Mouse (Mus musculus) adrenal gland, postnatal 4 days (tissue): ENCODE data around the gene Sympk. TPM values are rescaled to one million over a fixed set of nuclear protein-coding genes. Genes with fewer than 3 reads are reported as not detected.

Source experiments
- DNase-seq, 2 experiments: peaks; one replicate each; pipeline ENCODE4 v3.0.0; 2021 to 2022; ENCODE audit warnings: low spot score in 2 of 2, mixed read lengths in 2 of 2
- total RNA-seq, 2 experiments: library from RNA; stranded (reverse); gene quantifications; 2 replicates each; pipeline ENCODE4 v1.2.3; 2021

The Sympk gene
- total RNA-seq, 2 experiments from 2014 or later = 109 to 119 TPM

DNA sequence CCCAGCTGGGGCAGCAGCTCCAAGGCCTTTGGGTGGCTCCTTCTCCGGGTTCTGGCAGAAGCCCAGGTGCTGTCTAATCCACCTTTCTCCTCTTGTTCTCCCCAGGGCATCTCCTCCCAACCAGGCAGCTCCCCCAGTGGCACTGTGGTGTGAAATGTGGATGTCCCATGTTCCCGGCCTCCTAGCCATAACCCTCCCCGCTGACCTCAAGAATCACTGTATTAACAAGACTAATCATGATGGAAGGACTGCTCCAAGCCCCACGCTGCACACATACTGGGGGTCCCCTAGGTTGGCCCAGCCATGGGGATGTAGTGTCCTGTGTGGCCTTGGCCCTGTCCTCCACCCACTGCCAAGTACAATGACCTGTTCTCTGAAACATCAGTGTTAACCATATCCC, 58.0 kb downstream of the Sympk start:
- DNase-seq = no peak

DNA sequence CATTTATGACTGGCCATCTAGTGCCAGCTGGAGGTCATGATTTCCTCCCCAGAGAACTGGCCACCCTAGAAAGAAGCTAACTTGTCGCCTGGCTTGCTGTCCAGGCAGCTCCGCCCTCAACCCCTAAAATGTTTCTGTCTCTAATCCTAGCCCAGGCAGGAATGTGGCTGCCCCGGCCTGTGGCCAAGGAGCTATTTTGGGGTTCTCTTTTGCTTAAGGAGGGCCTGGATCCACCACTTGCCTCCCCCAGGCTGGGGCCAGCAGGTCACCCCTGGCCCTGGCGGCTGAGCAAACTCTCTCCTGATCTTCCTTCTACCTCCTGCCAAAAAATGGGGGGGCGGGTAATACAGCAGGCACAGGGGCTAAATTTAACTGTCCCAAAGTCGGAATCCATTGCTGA, 58.9 kb downstream of the Sympk start:
- no peak for DNase-seq

DNA sequence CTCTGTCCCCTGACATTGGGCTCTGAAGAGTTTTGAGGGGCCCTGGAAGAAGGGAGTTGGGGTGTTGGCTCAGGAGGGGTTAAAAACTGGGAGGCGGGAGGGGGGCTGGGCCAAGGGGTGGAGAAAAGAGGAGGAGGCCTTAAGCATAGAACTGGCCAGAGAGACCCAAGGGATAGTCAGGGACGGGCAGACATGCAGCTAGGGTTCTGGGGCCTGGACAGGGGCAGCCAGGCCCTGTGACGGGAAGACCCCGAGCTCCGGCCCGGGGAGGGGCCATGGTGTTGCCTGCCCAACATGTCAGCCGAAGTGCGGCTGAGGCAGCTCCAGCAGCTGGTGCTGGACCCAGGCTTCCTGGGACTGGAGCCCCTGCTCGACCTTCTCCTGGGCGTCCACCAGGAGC, 59.5 kb downstream of the Sympk start, which contains the start of gene Dmpk:
Dmpk (plus strand) TSS at position 149 of the 400 bp plus-strand sequence.
- DNase-seq = no peak

DNA sequence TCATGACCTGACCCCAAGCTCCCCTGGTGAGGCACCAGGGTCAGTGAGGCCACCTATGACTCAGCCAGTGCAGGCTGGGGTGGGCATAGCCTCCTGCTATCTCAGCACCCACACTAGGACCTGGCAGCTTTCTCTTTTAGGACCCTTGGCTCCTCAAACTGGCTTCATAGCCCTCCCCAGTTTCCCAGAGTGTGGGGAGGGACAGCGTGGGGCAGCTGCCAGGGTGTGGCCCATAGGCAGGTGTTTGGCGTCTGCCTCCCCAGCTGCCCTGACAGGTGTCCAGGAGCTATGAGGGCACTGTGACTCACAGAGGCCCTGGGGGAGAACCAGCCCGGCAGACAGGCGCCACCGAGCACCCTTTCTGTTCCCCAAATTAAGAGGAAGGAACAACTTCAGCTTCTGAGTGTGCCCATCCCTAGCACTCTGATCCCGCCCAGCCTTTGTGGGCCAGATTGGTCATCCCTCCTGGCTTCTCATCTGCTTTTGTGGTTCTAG, 60.1 kb downstream of the Sympk start:
- no peak for DNase-seq

DNA sequence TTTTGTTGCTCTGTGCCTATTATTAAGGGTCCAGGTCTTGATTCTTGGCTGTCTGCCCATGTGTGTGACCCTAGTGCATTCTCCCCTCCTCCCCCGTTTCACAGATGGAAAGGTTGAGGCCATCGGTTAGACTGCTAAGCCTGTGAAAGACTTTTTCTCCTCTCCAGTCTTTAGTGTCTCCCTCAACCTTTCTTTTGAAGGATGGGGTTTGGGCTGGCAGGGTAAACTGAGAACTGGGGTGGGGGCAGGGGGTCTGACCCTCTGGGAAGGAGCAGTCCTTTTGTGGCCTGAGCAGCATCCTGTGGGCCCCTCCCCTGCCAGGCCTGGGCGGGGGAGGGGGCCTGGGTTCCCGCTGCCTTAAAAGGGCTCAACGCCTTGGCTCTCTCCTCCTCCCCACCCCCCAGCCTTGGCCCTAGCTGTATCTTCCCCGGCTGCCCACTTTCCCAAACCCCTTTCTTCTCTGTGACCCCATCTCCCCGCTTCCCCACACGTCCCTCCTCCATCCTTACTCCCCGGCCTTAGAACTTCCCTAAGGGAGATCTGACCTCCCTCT, 60.8 kb downstream of the Sympk start:
- DNase-seq = no peak

DNA sequence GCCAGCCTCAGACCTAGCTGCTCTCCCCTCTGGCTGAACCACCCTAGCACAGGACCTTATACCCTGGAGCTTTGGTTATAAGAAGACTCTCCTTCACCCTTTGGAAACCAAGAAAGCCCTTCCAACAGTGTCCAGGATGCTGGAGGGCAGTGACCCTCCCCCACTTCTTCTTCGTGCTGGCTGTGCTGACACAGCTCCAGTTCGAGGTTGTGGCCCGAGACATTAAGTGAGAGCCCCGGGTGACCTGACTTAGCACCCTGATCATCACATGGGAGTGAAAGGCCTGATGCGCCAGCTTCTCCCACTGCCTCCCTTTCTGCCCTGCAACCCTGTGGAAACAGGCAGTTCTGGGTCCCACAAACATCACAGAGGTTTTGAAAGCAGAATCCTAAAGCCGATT, 61.3 kb downstream of the Sympk start:
- no peak for DNase-seq

DNA sequence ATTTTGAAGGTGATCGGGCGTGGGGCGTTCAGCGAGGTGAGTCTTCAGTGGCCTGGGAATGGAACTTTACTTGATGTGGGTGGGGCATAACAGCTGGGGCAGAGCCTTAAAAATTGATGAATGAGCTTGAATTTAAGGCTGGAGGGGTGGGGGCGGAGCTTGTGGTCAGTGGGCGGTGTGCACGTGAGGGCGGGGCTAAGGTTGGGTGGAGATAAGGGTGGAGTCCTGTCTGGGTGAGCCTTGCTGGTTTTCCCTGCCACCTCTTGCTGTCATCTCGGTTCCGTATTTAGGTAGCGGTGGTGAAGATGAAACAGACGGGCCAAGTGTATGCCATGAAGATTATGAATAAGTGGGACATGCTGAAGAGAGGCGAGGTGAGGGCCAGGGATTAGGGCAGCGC, 61.9 kb downstream of the Sympk start:
- DNase-seq = peak in 1 of 2 experiments; percentile 53

DNA sequence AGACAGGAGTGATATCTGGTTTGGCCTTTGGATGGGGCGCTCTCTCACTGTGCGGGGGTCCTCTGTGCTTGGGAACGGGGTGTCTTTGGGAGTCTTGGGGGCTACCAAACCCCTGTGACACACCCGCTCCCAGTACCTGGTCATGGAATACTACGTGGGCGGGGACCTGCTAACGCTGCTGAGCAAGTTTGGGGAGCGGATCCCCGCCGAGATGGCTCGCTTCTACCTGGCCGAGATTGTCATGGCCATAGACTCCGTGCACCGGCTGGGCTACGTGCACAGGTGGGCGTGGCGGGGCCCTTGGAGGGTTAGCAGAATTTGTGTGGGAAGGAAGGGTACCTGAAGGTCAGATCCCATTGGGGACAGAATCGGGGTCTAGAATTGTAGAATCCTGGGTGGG, 62.6 kb downstream of the Sympk start:
- DNase-seq = no peak

DNA sequence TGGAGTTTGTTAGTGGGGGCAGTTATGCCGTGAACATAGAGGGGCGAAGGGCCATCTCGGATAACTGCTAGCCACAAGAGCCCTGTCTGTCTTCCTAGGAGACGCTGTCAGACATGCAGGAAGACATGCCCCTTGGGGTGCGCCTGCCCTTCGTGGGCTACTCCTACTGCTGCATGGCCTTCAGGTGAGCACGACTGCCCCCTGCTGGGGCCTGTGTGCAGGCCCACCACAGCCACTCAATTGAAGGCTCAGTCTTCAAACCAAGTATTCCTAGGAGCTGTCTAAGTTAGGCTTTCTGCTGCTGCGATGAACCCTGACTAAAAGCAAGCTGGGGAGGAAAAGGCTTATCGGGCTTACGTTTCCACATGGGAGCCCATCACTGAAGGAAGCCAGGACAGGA, 64.6 kb downstream of the Sympk start:
- DNase-seq = peak in 1 of 2 experiments; percentile 55

DNA sequence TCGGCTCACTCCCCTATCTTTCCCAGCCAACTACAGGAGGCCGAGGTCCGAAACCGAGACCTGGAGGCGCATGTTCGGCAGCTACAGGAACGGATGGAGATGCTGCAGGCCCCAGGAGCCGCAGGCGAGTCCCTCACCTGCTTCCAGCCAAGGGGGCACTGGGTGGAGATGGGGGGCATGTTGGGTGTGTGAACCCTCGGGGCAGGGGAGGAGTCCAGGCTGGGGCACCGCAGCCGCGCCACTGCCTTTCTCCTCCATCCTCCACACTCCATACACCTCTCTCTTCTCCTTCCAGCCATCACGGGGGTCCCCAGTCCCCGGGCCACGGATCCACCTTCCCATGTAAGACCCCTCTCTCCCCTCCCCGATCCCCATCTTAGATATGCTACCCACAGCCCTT, 67.7 kb downstream of the Sympk start:
- DNase-seq = no peak

DNA sequence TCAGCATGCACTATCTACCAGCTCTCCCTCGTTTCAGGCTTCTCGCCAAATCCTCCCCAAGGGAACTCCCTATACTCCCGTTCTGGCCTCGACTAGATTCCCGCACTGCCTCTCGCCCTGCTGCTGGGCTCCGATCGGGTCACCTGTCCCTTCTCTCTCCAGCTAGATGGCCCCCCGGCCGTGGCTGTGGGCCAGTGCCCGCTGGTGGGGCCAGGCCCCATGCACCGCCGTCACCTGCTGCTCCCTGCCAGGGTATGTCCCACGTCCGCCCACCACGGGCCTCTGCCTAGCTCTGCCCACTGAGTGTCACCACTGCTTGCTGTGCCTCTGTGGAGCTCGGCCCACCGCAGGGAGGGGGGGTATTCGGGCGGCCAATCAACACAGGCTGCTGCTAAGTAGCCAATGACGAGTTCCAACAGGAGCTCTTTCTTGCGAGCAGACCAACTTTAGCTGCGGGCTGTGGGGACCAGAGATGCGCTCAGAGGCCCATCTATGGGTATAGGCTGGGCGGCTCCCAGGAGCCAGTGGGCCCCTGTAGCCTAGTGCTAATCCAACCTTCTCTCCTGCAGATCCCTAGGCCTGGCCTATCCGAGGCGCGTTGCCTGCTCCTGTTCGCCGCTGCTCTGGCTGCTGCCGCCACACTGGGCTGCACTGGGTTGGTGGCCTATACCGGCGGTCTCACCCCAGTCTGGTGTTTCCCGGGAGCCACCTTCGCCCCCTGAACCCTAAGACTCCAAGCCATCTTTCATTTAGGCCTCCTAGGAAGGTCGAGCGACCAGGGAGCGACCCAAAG, 68.4 kb downstream of the Sympk start:
- no peak for DNase-seq

DNA sequence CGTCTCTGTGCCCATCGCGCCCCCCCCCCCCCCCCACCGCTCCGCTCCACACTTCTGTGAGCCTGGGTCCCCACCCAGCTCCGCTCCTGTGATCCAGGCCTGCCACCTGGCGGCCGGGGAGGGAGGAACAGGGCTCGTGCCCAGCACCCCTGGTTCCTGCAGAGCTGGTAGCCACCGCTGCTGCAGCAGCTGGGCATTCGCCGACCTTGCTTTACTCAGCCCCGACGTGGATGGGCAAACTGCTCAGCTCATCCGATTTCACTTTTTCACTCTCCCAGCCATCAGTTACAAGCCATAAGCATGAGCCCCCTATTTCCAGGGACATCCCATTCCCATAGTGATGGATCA, 69.0 kb downstream of the Sympk start:
- peak; percentile 74 to 77 for DNase-seq

DNA sequence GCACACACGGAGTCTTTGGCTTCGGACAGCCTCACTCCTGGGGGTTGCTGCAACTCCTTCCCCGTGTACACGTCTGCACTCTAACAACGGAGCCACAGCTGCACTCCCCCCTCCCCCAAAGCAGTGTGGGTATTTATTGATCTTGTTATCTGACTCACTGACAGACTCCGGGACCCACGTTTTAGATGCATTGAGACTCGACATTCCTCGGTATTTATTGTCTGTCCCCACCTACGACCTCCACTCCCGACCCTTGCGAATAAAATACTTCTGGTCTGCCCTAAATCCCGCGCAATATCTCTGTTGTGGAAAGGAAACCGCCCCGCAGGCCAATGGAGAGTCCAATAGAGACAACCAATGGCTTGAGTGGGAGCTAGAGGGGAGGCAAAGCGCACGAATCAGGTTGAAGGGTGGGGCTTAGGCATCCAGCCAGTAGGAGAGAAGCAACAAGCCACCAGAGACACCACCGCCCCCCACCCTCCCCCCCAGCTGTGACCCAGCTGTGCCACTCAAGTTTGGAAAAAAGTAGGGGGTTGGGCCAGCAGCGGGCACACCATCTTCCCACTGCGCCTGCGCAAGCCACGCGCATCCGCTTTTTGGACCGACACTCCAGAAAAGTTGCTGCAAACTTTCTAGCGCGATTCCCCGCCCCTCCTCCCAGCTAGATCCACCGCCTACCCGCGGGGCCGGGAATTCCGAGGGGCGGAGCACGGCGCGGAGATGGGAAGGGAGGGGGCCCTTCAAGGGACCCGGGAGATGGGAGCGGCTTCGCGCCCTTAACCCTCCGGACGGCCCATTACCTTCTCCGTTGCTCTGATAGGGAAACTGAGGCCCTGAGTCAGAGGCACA, 69.6 kb downstream of the Sympk start:
- DNase-seq = peak; percentile 89 to 95

DNA sequence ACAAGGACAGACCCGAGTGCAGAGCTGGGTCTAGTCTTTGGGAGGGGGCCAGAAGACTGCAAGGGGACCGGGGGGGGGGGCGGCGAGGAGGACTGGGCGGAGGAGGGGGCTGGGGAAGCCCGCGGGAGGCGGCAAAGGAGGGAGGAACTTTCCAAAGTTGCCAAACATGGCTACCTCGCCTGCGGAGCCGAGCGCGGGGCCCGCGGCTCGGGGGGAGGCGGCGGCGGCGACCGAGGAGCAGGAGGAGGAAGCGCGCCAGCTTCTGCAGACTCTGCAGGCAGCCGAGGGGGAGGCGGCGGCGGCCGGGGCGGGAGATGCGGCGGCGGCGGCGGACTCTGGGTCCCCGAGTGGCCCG, 70.3 kb downstream of the Sympk start, which contains the start of gene Six5:
Six5 (plus strand) TSS at position 124 of the 355 bp plus-strand sequence.
- DNase-seq = no peak

DNA sequence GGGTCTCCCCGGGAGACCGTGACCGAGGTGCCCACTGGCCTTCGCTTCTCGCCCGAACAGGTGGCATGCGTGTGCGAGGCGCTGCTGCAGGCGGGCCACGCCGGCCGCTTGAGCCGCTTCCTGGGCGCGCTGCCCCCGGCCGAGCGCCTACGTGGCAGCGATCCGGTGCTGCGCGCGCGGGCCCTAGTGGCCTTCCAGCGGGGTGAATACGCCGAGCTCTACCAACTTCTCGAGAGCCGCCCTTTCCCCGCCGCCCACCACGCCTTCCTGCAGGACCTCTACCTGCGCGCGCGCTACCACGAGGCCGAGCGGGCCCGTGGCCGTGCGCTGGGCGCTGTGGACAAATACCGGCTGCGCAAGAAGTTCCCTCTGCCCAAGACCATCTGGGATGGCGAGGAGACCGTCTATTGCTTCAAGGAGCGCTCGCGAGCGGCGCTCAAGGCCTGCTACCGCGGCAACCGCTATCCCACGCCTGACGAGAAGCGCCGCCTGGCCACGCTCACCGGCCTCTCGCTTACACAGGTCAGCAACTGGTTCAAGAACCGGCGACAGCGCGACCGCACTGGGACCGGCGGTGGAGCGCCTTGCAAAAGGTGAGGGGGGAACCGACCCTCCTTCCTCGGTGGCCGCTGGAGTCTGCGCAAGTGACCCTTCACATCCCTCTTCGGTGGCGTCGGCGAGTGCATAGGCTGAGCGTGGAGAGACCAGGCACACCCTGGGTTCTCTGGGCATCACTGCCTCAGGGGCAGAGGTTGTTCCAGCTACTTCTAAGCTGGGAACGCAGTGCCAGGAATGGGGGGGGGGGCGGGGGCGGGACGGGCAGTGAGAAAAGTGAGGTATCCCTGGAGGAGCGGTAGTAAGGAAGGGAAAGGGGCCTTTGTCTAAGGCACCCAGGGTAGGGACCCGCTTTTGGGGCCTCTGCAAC, 70.9 kb downstream of the Sympk start:
- DNase-seq = no peak

DNA sequence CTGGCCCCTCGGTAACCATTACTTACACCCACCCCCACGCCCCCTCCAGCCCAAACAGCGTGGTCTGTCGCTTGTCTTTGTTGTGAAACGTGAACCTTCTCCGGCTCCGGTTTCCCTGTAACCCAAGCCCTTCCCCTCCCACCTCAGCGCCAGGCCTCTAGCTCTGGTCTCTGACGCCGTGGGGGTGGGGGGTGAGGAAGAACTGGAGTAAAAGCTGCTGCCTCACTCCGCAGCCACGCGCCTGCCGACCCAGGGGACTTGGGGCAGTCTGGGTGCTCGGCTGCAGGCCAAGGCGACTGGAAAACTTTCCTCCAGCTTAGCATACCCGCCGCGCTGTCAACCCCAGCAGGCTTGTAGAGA, 71.6 kb downstream of the Sympk start:
- DNase-seq = peak in 1 of 2 experiments; percentile 60

DNA sequence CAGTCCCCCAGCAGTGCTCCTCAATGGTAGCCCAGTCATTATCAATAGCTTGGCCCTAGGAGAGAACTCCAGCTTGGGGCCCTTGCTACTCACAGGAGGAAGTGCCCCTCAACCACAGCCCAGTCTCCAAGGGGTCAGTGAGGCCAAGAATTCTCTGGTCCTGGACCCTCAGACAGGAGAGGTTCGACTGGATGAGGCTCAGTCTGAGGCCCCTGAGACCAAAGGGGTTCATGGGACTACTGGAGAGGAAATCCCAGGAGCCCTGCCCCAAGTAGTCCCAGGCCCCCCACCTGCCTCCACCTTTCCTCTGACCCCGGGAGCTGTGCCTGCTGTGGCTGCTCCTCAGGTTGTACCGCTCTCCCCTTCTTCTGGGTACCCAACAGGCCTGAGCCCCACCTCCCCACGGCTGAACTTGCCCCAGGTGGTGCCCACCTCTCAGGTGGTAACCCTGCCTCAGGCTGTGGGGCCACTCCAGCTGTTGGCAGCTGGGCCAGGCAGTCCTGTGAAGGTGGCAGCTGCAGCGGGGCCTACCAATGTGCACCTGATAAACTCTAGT, 72.3 kb downstream of the Sympk start:
- no peak for DNase-seq

DNA sequence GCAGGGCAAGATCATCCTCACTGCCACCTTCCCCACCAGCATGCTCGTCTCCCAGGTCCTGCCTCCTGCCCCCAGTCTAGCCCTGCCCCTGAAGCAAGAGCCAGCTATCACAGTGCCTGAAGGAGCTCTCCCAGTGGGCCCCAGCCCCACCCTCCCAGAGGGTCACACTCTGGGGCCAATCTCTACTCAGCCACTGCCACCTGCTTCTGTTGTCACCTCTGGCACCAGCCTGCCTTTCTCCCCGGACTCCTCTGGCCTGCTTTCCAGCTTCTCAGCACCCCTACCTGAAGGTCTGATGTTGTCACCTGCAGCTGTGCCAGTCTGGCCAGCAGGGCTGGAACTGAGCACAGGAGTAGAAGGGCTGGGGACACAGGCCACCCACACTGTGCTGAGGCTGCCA, 73.0 kb downstream of the Sympk start:
- no peak for DNase-seq

DNA sequence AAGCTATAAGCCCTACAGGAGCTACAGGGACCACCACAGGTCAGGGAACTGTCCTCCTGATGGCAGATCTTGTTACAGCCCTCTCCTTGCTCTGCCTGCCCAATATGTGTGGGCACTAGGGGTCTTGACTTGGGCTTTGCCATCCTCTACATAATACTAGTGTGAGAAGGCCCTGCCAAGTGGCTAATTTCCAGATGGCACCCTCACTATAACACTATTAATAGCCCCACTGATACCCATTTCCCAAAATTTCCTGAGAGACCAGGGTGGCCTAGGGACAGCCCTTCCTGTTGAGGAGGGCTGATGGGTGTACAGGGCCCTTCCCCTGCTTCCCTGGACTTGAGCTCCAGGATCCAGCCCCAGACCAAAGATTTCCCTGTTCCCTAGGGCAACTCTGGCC, 73.7 kb downstream of the Sympk start:
- DNase-seq = no peak

DNA sequence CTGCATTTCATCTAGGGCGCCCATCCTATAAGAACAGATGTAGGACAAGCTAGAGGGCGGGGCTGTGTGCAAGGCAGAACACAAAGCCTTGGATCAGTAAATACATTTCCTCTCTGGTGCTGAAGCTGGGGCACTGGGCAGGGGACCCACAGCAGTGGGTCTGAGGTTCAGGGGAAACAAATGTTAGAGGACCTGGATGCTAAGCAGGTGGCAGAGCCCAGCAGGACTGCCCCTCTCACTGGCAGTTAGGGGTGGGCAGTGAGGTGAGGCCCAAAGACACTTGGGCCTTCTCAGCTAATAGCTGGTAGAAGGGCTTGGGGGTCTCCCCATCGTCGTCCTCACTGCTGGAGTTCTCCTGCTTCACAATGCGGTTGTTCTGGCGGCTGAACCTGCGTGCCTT, 74.6 kb downstream of the Sympk start:
- DNase-seq = no peak

DNA sequence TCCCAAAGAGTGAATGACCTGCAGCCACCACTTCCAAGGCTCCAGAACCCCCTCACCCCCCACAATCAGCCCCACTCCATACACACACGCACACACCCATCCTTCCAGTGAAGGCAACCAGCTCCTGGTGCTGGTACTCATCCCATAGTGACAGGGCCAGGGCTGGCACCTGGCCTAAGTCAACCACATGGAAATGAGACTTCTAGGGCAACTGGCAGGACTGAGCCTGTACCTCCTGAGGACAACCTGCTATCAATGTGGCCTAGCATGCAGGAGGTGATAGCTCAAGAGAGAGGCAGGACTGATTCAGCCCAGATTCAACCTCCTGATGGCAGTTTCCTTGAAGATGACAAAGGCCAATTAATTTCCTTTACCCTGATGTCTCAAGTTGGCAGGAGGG, 76.1 kb downstream of the Sympk start:
- DNase-seq = no peak
